Mouse (Mus musculus) heart, postnatal 14 days (tissue): ENCODE measurements at regions not wholly inside any gene's neighbourhood (a gene's known extent, or its start where the extent isn't known, plus 50 kb on each side); places are given as distances from the start of the nearest gene placed in this dataset.

Experiments
- DNase-seq, 2 experiments: peaks; one replicate each; pipeline ENCODE4 v3.0.0; 2021 to 2022
- intact Hi-C: fragments of 180-260 bp; cut with DNase I; formaldehyde crosslinking; loops from one replicate; pipeline ENCODE4 v1.15.1; 2025

DNA sequence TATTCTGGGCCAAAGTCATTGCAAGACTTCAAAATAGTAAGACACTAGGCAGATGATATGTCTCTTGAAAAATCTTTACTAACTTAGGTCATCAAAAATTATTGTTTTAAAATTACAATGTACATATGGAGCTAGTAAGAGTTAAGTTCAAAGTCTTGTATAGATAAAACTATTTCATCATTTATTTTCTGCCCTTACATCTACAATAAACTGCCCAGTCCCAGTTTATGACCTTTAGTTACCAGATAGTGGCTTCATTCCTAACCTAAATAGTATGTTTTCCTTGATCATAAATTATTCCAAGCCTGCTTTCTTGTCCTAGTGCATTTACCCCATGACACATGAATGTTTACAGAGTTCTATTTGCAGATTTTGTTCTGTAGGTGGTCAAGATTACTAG, 72.9 kb downstream of the Manea start:
- no peak for DNase-seq
- intact Hi-C loops: no loop called here

DNA sequence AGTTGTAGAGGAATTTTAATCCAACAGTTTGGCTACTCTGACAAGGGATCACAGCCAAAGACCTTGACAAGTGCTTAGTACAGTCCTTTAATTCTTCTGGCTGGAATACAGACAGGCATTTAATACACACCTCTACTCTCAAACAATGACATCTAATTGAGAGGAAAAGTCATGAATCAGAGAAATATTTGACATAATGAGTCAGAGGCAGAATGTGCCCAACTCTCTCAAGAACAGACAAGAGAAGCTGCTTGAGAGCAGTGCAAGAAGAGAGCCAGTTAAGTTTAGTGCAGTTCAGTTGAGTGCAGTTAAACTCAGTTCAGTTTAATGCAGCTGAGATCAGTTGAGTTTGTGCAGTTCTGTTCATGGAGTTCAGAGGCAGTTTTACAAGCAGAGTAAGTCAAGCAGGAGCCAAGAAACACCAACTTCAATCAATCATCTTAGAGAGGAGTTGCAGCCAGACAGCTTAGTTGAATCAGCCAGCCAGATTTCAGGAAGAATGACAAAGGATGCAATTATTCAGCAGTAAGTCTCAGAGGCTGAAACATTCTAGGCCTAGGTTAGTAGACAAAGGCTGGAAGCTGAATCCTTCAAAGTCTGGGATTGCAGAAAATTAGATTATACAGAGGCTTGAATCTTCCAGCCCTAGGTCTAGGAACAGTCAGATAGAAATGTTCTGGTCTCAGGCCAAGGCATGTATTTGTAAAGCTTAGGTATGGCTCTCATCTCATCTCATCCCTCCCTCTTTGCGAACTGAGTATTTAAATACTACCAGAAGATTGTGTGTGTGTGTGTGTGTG, 87.3 kb downstream of the Manea start:
- no peak for DNase-seq
- intact Hi-C loops: no loop called here

DNA sequence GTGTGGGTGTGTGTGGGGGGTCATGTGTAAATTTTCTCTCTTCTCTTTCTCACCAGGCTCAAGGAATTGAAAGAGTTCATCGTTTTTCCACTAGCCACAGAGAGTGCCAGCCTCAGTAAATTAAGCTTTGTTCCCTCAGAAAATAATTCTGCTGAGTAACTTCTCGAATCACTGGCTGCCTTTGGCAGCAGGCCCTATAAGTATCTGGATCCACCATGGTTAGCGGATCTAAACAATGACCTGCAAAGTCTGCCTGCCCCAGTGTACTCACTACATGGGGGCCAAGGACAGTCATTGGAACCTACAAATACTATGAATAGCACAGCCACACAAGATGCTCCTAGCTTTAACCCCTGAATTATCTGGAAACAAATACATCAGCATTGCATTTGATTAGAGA, 90.8 kb downstream of the Manea start:
- DNase-seq: no peak
- intact Hi-C loops: no loop called here

DNA sequence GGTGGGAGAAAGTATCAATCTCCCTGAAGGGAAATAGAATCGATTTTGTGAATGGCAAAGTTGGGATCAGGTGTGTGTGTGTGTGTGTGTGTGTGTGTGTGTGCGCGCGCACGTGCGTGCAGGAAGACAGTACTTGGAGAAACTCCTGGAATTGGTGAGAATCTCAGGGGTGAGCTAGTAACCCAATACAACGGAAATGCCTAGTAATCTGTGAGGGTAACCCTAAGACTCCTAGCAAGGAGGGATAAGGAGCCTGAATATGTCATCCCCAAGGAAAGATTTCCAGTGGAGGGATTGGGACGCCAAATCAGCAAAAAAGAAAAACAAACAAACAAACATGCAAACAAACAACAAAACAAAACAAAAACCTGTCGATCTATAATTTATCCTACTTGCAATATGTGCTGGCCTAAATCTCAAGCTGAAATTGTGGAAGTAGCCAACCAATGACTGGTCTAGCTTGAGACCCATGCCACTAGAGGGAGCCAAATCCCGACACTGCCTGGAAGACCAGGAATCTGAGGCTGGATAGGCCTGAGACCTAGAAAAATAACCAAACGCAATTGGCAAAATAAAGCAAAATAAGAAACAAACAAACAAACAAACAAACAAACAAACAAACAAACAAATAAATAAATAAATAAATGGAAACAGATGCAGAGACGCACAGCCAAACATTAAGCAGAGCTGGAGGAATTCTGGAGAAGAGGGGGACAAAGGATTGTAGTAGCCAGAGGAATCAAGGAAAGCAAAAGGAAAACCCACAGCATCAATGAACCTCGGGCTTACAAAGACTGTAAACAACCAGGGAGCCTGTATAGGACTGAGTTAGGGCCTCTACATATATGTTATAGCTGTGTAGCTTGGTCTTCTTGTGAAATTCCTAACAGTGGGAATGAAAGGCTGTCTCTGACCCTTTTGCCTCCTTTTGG, 98.5 kb downstream of the Manea start:
- intact Hi-C loops: loop anchor here (2.0 to 5.0 kb wide), 2 partner anchors 247 to 299 kb away; no protein-coding TSS in a partner anchor
- peak; percentile 59 to 78 for DNase-seq

DNA sequence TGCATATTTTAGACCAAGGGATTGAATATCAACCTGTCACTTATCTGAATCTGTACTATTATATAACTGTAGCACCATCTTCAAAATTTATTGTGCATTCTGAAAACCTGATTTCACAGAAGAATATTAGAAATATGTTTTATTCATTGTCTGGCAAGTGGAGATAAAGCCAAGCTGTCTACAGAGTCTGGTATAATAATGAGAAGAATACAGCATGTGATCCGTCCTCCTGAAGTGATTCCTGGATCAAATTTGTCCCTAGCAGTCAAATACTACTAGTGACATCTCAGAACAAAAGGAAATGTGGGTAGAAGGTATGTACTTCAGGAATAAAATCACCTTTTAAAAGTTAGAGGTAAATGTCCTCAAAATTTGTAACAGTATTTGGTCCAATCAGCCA, 123.4 kb downstream of the Manea start:
- intact Hi-C loops: no loop called here
- no peak for DNase-seq
